Mouse (Mus musculus): ENCODE data around the gene Fndc3a.

Fndc3a gene

DNA sequence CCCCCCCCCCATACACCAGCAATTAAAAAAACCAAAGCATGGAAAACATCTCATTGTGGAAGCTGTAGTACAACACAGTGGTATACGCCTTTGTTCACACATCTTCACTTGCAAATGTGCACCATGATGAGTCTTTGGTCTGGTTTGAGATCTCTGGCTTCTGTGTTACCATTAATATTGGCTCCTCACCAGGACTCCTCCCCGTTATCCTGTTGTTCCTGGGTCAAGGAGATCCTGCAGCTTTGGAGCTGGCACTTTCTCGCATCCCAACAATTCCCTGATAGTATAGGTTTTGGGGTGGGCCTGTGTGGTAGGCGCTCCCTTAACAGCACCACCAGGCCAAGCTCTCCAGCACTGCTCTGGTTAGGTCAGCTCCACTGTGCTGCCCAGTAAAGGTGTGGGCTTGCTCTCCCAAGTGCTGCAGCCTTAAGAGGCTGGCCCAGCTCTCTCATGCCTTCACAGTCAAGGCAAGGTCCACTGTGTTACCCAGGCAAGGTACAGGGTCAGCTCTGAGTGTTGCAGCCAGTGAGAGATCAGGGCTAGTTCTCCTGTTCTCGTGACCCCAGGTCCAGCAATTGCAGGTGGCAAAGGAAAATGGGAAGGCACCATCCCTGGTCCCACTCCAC is 173.3 kb downstream of the Fndc3a start:
- DNase-seq (ENCODE audit: low spot score in 2 of 2): no peak

DNA sequence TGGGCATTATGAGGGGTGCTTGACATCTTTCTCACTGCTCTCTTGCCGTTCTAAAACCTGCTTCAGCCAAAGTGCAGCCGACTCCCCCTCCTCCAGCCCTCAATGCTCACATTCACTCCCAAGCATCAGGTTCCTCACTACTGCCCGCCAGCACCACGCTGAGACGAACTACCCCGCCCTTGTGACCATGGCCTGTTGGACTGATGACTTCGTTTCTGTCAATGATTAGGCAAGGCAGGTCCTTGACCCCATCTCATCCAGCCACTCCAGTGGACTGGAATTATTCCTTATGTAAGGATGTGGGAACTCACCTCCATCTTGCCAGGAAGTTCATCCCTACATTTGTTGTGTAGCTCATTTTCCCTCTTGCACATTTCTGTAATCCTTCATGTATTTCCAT is 175.9 kb downstream of the Fndc3a start:
- DNase-seq (ENCODE audit: low spot score in 2 of 2): no peak

DNA sequence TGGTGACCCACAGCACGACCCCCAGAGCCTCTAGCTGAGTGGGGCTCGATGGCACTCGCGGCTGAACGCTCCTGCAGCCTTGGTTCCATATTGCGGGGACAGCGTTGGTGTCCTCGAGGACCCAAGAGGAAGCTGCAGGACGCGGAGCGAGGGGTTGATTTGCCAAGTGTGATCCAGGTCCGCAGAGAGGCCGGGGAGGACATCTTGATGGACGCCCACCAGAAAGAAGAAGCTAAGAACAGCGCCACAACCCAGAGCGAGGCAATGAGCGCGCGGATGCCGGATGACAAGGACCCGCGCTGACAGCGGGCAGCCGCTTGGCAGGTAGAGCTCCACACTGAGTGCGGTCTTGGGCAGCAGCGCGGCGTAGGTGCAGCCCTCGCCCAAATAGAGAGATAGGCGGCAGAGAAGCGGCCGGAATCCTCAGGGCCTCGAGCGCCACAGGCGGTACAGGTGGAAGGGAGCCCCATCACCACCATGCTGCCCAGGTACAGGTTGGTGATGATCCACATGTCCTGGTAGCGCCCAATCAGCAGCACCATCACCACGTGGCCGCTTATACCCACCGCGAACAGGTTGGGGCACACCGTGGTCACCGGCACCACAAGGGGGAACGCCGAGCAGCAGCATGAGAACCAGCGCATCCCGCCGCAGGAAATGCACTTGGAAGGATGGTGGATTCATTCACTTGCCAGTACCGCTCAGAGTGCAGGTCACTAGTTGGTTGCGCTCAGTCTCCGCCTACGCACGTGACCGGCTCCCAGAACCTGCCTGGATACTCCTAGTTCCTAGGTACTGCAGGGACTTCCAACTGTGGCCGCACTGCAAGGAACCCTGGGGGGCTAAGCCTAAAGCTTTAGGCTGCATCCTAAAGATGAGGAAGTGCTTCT is 177.5 kb downstream of the Fndc3a start:
- DNase-seq (ENCODE audit: low spot score in 2 of 2): peak in 1 of 2 experiments; percentile 9

DNA sequence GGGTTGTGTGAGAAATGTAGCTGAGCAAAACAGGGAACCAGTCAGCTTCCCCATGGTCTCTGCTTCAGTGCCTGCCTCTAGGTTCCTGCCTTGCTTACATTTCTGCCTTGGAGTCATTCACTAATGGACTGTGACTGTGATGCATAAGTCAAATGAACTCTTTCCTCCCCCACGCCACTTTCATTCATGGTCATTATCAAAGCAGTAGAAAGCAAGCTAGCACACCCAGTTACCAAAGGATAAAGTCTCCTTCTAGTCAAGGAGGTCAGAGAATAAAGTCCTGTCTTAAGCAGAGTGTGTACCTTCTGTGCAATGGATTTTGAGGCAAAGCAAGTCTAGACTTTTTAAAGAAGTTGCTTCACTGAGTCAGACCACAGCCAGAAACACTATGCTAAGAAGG is 182.7 kb downstream of the Fndc3a start:
- DNase-seq (ENCODE audit: low spot score in 2 of 2): no peak

DNA sequence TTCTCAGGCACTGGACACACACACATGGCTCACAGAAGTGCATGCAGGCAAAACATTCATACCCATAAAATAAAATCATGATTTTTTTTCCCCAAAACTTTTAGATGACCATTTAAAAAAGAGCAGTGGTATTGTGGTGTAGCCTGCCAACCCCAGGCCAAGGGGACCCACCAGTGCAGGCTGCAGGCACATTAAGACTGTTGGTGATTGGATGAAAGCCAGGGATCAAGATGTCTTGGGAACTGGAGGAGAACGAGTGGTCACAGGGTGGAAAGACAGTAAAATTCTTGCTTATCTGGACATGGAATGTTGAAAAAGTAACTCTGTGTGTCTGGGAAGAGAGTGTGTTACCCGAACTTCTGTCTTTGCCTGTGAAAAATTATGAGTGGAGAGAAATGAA is 190.2 kb downstream of the Fndc3a start:
- DNase-seq (ENCODE audit: low spot score in 2 of 2): no peak

DNA sequence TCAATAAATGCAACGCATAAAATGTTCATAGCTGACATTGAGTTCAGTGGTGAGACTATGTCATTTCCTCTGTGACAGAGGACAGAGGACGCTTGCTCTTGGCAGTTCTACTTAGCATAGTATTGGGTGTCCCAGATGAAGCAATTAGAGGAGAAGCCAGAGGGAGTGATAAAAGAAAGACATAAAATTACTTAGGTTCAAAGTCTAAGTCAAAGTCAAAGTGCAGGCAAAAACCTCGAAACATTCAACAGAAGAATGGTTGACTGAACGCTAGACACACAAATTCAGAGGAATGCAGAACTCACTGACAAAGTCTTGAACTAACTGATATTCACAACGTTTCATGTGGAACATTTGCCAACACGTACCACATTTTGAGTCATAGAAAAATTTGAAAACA is 191.0 kb downstream of the Fndc3a start:
- no peak for DNase-seq (ENCODE audit: low spot score in 2 of 2)

DNA sequence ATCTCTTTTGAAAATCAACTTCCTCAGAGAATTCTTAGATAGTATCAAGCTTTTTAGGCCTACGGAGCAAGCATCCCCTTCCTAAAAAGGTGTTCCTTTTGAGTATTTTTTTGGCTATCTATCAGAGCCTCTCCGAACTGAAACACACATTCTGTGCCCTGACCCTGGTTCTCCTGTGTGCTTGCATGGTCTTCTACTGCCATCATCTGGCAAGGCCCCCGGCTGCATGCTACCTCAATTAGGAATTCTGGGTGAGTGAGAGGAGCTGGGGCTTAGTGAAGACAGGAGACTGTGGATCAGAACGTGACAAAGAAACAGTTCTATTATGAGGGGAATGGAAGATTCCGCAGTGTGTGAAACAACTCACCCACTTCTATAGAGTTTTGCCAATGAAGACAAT is 193.4 kb downstream of the Fndc3a start:
- DNase-seq (ENCODE audit: low spot score in 2 of 2): no peak

DNA sequence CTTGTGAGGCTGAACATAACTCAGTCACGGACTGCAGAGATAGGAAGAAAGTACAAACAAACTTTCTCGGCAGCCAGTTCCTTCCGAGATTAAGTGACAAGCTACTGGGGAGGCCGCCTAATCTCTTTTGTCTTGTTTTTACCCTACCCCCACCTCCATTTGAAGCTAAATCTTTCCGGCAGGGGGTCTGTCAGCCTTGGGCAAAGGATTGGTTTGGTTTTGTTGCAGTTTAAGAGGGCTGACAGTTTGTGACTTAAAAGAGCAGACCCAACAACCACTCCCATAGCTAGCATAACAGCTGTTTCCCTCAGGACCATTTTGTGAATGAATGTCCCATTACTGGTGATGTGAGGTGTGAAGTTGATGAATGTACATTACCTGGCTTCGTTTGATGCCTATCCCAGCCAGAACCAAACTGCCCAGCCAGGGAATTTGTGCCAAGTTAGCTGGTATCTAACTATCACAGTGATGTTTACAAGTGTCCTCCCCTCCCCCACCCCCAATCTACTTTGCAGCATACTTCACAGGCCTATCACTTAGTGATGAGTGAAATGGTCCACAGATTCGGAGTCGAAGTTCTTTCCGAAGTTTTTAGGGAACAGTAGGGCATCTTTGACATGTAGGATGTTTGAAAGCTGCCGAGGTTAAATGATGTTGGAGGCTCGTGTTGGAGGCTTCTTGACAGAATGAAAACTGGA is 202.9 kb downstream of the Fndc3a start:
- DNase-seq (ENCODE audit: low spot score in 2 of 2): no peak

DNA sequence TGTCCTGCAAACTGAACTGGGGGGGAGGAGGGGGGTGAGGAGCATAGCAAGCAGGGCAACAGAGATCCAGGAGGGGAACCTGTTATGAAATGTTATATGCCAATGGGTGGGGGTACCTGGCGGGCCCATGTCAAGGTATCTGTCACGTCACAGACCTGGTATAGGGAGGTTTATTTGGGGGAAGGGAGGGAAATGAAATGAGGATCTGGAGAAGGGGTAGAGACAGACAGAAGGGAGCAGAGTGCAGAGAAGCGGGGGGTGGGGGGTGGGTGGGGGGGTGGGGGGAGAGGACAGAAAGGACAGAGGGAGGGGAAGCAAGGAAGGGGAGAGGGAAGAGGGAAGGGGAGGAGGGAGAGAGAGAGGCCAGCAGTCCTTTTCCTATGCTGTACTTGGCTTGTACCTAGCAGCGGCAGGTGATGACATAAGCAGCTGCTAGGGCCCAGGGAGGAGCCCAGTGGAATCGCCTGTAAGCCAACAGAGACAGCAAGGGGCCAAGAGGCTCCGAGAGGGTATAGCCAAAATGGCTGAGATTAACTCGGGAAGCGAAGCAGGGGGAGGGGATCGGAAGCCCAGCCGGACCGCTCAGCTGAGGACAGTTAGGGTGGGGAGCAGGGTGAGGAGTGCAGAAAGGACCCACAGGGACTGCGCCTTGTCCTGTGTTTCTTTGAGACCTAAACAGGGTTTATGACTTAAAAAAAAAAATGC is 203.6 kb downstream of the Fndc3a start:
- no peak for DNase-seq (ENCODE audit: low spot score in 2 of 2)

DNA sequence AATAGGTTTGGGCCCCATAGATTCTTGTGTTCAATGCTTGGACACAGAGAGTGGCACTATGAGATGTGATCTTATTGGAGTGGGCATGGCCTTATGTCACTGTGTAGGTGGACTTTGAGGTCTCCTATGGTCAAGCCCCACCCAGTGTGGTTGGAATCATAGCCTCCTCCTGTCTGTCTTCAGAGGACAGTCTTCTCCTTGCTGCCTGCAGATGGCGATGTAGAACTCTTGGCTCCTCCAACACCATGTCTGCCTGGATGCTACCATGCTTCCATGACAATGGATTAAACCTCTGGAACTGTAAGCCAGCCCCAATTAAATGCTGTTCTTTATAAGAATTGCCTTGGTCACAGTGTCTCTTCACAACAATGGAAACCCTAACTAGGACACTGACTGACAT is 204.8 kb downstream of the Fndc3a start:
- no peak for DNase-seq (ENCODE audit: low spot score in 2 of 2)

DNA sequence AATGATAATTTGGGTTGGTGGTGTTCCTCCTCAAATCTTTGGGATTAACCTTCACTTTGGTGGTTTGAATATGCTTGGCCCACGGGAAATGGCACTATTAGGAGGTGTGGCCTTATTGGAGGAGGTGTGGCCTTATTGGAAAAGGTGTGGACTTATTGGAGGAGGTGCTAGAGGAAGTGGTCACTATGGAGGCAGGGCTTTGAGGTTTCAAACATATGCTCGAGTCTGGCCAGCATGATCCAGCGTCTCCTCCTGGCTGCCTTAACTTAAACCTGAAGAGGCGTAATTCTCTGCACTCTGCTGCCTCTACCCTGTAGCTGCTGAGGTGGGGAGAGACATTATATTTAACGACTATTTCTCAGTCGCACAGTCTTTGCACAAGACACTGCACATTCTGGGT is 206.6 kb downstream of the Fndc3a start:
- no peak for DNase-seq (ENCODE audit: low spot score in 2 of 2)

DNA sequence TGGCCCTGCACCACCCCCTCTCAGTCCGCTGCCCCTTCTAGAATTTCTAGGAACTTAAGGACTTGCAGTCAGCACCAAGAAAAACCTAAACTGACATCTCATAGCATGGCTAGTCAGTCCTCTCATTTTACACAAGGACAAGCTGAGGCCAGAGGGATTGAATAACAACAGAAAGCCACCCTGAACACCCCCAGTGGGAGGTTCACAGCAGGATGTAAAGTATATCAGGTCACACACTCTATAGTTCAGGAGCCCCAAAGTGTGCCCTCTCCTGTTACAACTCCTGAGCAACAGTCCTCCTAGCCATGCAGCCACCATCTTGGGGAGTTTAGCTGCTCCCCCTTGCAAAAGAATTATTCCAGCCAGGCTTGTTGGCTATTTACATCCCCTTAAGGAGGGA is 216.0 kb downstream of the Fndc3a start:
- DNase-seq (ENCODE audit: low spot score in 2 of 2): no peak

DNA sequence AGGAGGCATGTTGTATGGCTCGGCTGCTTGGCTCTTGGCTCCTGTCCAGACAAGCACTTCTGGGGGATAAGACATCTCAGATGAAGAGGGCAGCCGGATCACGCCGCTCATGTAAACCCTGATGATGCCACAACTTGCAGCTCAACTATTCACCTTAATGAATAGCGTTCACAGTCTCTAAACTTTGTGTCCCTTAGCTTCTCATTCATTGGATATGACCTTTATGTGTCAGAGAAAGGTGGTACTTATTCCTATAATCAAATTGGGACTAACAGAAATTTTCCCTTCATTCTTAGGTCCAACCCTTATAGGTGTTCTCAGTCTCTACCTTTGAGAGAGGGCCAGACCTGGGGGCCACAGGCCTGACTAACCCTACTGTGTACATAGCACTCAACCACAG is 218.1 kb downstream of the Fndc3a start, which contains the start of gene Gm9195:
Gene Gm9195, minus strand, starts transcription at position 101 of the 400 bp plus-strand sequence.
- no peak for DNase-seq (ENCODE audit: low spot score in 2 of 2)

DNA sequence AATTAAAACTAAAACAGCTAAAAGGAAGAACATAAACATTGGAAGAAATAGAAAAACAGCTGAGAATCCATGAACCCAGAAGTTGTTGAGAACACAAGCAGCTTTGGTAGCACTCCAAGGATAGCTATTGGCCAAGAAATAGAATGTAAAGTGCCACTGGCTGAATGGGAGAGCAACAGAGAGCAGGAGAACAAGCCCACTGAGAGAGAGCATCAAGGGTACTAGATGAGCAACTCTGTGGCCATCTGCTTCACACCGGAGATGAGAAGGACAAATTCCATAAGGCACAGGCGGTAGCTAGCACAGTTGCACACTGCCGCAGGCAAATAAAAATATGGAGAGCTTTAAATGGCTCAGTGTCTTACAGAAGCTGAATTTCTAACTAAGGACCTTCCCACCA is 219.4 kb downstream of the Fndc3a start:
- no peak for DNase-seq (ENCODE audit: low spot score in 2 of 2)
